Mouse (Mus musculus) MEL (cell line): Measurements from ENCODE around the gene Elp5.

Source experiments
- CHD2 ChIP-seq: IDR thresholded peaks from 2 replicates; pipeline ENCODE4 v1.6.1; 2011; ENCODE audit warnings: low read length, improper control_type of control experiment
- CTCF ChIP-seq, 3 experiments: IDR thresholded peaks in 2 of 3; conservative IDR thresholded peaks in 1 of 3; 2 replicates each; pipeline ENCODE4 v1.5.1; 2011 to 2012; ENCODE audit warnings: low read length in 3 of 3, low read depth in 2 of 3, mild to moderate bottlenecking in 2 of 3, improper control_type of control experiment in 1 of 3, inconsistent platforms in 1 of 3, mixed read lengths in 1 of 3, moderate library complexity in 1 of 3; ENCODE audit not compliant: control insufficient read depth in 1 of 3, insufficient read depth in 1 of 3, poor library complexity in 1 of 3, severe bottlenecking in 1 of 3
- EP300 ChIP-seq, 2 experiments: IDR thresholded peaks; 2 replicates each; pipeline ENCODE4 v1.6.1; 2011; ENCODE audit warnings: improper control_type of control experiment in 2 of 2, low read length in 2 of 2, low read depth in 1 of 2, mild to moderate bottlenecking in 1 of 2
- ETS1 ChIP-seq: IDR thresholded peaks from 2 replicates; pipeline ENCODE4 v1.6.1; 2012; ENCODE audit warnings: low read depth, mild to moderate bottlenecking, inconsistent platforms, low read length, improper control_type of control experiment, moderate library complexity
- GABPA ChIP-seq: IDR thresholded peaks from 2 replicates; pipeline ENCODE4 v1.6.1; 2012; ENCODE audit warnings: low read depth, mild to moderate bottlenecking, inconsistent platforms, low read length, improper control_type of control experiment, moderate library complexity
- MXI1 ChIP-seq: IDR thresholded peaks from 2 replicates; pipeline ENCODE4 v1.6.1; 2011; ENCODE audit warnings: mild to moderate bottlenecking, low read depth, low read length, improper control_type of control experiment
- POLR2A ChIP-seq, 2 experiments: IDR thresholded peaks; 2 replicates each; pipeline ENCODE4 v1.6.1; 2011 to 2012; ENCODE audit warnings: low read length in 2 of 2, mild to moderate bottlenecking in 2 of 2, control low read depth in 1 of 2, improper control_type of control experiment in 1 of 2, low read depth in 1 of 2, moderate library complexity in 1 of 2; ENCODE audit not compliant: control insufficient read depth in 1 of 2, insufficient read depth in 1 of 2, poor library complexity in 1 of 2
- TBP ChIP-seq: IDR thresholded peaks from 2 replicates; pipeline ENCODE4 v1.8.0; 2011; ENCODE audit warnings: low read depth, low read length, improper control_type of control experiment
- TCF12 ChIP-seq: IDR thresholded peaks from 2 replicates; pipeline ENCODE4 v1.6.1; 2014; ENCODE audit warnings: low read depth, mild to moderate bottlenecking, inconsistent platforms, low read length, improper control_type of control experiment, moderate library complexity
- USF1 ChIP-seq: IDR thresholded peaks from 2 replicates; pipeline ENCODE4 v1.6.1; 2014; ENCODE audit warnings: low read depth, mild to moderate bottlenecking, inconsistent platforms, low read length, improper control_type of control experiment, moderate library complexity
- USF2 ChIP-seq, 2 experiments: IDR thresholded peaks; 2 replicates each; pipeline ENCODE4 v1.6.1; 2011 to 2012; ENCODE audit warnings: improper control_type of control experiment in 2 of 2, low read length in 2 of 2, borderline replicate concordance in 1 of 2, inconsistent platforms in 1 of 2, low read depth in 1 of 2, mild to moderate bottlenecking in 1 of 2; ENCODE audit not compliant: insufficient read depth in 1 of 2
- ZNF384 ChIP-seq: IDR thresholded peaks from 2 replicates; pipeline ENCODE4 v1.6.1; 2012; ENCODE audit warnings: low read depth, mild to moderate bottlenecking, inconsistent platforms, low read length, improper control_type of control experiment

DNA sequence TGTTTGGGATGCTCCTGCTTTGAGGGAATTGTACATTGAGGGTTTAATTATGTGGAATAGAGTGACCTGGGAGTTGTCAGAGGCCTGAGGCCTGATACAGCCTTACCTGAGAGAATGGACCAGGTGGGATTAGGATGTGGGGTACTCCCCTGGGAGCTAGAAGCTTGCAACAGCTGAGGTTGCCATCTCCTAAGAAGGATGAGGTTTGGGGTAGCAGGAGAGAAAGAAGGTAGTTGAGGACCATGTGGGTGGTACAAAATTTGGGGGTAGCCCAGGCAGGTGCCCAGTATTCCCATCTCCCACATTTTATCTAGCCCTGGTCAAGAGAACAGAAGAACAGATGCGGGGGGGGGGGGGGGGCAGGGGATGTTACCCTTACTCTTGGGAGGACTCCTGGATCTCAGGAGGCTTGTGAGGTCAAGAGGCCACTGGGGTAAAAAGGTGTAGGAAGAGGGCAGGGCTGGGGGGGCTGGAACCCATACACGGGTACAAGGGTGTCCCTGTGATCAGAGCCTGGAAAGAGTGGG lies 37.2 kb upstream of the Elp5 start:
- TF ChIP-seq CTCF (IDR thresholded peaks at IDR 0.05 in 2 of 3, conservative IDR thresholded peaks at IDR 0.05 in 1 of 3; ENCODE audit: control insufficient read depth in 1 of 3, insufficient read depth in 1 of 3, low read depth in 2 of 3, low read length in 3 of 3, poor library complexity in 1 of 3, severe bottlenecking in 1 of 3): no peak
- TF ChIP-seq GABPA: no peak
- TF ChIP-seq POLR2A (IDR thresholded peaks at IDR 0.05; ENCODE audit: control insufficient read depth in 1 of 2, insufficient read depth in 1 of 2, low read depth in 1 of 2, low read length in 2 of 2, poor library complexity in 1 of 2): no peak
- TF ChIP-seq MXI1: no peak
- TF ChIP-seq CHD2: no peak
- TF ChIP-seq ZNF384: no peak
- TF ChIP-seq TBP: no peak
- TF ChIP-seq TCF12: no peak
- TF ChIP-seq ETS1: no peak
- TF ChIP-seq EP300 (IDR thresholded peaks at IDR 0.05; ENCODE audit: low read depth in 1 of 2, low read length in 2 of 2): no peak
- TF ChIP-seq USF1: no peak
- no peak for TF ChIP-seq USF2 (IDR thresholded peaks at IDR 0.05; ENCODE audit: borderline replicate concordance in 1 of 2, insufficient read depth in 1 of 2, low read depth in 1 of 2, low read length in 2 of 2)
